Mouse (Mus musculus) heart, adult 18-20 months (tissue): ENCODE data around the gene Dctn2. TPM values are rescaled to one million over a fixed set of nuclear protein-coding genes. Genes with fewer than 3 reads are reported as not detected.
"Not testable (repeated sequence)": the region's sequence is repeated elsewhere in the genome, so short reads cannot be mapped to it uniquely, and the experiment has no call there.

Experiments
- DNase-seq, 2 experiments: peaks; one replicate each; pipeline ENCODE4 v3.0.0; 2021 to 2022; ENCODE audit warnings: mixed read lengths in 1 of 2
- total RNA-seq, 2 experiments: library from RNA; stranded (reverse); gene quantifications; 2 replicates each; pipeline ENCODE4 v1.2.3; 2021

The Dctn2 gene
- total RNA-seq, 2 experiments from 2014 or later = 139 to 146 TPM

DNA sequence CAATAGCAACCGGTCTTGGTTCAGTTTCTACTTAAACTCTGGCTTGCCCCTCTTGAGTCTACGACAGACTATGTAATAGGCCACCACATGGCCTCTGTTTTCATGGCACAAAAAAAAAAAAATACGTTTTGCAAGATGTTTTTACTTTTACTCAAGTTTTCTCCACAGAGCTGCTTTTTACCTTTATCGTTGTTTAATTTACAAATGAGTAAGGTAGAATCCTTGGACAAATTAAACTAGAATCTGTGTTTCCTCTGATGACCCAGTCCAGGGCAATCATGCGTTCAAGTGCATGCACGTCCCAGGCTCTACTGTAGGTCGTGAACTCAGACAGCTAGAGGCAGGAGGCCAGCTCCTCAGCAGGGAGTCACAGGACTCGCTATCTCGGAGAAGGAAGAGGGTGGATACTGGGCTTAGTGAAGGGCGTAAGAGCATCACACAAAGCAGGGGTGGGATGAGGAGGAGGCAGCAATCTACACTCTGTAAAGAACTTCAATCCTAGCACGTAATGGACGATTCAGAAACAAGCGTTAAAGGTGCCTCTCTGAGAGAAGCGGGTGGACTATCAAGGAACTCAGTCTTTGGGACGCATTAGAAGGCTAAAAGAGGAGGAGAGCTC lies 23.5 kb downstream of the Dctn2 start:
- peak; percentile 85 for DNase-seq

DNA sequence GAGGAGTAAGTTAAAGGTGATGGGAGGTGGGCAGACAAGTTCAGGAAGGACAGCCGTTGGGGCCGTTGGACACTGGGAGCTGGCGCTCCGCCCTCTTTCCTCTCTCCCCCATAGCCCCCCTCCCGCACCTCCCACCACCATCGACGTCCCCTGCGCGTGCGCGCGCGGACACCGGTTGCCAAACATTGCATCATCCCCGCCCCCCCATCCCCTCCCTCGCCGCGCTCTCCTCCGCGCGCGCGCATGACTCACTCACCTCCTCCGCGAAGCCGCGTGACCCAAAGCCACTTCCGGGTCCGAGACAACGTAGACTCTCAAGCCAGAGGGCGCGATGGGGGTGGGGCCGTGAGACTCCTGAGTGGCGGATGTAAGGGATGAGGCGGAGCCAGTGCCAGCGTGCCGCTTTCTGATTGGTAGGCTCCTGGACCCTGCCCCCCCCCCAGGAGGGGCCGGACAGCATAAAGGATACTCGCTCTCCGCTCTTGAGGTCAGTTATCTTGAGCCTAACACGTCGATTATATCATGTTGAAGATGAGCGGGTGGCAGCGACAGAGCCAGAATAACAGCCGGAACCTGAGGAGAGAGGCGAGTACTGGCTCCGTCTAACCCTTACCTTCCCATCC lies 24.2 kb downstream of the Dctn2 start:
- DNase-seq = peak; percentile 100

DNA sequence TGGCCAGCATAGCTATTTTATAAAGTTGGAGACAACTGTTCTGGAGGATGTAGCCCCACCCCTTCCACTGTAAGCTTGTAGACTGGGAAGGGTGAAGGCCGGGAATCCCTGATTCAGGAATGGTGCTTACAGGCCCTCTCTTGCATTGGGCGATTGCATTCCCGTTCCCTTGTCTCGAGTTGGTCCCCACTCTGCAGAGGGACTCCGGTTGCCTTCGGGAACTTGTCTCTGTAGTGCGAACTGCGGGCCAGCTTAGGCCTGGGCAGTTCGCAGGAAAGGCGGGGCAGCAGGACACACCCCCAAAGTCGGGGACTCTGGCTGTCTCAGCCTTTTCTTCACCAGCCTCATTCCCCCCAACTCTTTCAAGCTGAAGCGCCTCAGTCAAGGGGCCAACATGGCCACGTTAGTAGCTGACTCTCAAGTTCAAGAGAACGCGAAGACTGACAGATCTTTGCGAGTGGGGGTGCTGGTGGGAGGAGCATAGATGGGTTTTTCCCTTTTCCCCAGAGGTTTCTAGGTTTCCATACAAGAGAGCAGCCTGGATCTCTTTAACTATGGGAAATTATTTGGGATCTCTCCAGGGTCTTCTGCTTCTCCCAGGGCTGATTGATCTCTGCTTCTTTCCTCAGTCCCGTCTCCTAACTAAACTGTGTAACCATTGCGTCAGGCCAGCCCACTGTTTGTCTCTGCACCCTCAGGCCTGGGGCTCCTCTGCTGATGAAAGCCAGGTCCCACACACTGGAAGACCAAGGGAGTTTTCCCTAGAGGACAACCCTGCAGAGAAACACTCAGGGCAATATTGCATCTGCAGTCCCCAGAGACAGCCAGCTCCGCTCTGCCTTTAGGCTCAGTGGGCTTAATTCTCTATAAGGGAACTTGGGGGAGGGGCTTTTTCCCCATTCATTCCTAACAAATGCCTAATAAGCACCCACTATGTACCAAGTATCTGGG lies 25.0 kb downstream of the Dctn2 start:
- peak; percentile 80 to 87 for DNase-seq

DNA sequence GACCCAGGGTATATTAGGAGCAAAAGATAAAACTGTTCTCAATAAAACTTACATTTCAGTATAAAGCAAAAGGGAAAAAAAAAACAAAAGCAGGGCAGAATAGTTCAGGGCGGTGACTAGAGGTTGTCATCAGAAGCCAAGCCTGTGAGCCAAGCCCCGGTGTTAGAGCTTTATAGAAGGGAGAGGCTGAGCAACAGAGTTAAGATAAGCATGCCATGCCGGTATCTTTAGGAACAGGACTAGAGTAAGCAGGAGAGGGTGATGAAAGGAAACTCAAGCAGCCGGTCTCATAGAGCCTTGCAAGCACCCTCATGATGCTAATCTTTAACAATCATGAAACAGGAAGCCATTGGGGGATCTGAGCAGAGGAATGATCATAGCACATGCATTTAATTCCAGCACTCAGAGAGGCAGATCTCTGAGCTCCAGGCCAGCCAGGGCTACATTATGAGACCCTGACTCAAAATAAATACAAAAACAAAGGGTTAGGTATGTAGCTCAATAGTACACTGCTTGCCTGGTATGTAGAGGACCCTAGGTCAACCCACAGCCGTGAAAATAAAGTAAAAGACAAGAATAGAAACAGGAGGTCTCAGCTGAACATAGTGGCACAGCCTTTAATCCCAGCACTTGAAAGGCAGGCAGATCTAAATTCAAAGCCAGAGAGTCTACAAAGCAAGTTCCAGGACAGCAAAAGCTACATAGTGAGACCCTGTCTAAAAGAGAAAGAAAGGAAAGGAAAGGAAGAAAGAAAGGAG lies 25.9 kb downstream of the Dctn2 start:
- no peak for DNase-seq

DNA sequence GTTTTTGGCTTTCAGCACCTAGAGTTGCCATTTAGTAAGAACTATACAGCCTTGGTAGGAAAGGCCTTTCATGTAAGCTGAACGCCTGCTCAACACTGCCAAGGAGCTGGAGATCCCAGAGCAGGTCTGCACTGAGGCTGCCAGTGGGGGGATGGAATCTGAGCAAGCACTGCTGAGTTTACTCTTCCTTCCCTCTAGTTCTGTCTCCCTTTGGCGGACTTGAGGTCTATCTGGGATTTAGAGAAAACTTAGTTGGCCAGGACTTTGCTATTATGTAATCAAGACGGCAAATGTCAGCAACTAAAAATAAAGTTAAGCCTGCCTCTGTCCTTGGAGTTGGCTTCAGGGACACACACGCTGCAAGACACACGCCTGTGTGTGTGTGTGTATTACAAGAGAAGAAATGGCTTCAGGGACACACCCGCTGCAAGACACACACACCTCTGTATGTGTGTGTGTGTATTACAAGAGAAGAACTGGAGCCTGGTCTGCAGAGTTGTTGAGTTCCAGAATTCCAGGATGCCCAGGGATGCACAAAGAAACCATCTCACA lies 26.9 kb downstream of the Dctn2 start:
- peak; percentile 71 to 77 for DNase-seq

DNA sequence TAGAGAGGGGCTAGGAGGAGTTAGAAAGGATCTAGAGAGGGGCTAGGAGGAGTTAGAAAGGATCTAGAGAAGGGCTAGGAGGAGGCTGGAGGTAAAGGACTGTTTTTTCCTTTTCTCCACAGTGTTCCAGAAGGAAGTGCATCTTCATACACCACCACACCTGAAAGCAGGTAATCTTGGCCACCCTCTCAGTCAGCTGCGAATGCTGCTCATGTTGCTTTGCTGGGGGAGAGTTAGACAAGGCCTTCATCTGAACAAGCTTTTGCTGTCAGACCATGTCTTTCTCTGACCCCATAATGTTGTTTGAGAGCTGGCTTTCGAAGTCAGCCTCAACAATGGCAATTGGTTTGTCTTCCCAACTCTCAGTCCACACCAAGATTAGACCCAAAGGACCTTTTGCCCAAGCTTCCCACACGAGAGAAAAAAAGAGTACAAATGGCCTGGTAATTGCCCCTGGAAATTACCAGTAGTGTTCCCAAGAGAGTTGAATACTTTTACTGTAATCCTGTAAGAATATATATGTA lies 27.5 kb downstream of the Dctn2 start:
- DNase-seq = no peak

DNA sequence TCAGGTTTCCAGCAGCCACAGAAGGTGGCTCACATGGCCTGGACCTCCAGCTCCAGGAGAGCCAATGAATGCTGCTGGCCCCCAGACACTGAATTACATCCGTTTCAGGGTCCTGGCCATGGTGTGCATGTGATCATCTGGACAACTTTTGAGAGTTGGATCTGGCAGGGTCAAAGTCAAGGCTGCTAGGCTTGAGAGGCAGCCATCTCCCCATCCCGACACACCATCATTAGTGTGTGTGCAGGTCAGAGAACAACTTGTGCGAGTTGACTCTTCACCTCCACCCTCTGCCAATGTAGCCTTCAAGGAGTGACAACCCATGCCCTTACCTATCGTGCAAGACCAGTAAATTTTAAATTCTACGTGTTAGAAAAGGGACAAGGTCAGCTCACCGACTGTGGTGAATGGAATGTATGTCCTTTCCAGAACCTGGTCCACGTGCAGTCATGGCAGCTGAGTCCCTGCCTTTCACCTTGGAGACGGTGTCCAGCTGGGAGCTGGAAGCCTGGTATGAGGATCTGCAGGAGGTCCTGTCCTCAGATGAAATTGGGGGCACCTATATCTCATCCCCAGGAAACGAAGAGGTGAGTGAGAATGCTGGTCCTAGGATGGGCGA lies 28.8 kb downstream of the Dctn2 start:
- no peak for DNase-seq

DNA sequence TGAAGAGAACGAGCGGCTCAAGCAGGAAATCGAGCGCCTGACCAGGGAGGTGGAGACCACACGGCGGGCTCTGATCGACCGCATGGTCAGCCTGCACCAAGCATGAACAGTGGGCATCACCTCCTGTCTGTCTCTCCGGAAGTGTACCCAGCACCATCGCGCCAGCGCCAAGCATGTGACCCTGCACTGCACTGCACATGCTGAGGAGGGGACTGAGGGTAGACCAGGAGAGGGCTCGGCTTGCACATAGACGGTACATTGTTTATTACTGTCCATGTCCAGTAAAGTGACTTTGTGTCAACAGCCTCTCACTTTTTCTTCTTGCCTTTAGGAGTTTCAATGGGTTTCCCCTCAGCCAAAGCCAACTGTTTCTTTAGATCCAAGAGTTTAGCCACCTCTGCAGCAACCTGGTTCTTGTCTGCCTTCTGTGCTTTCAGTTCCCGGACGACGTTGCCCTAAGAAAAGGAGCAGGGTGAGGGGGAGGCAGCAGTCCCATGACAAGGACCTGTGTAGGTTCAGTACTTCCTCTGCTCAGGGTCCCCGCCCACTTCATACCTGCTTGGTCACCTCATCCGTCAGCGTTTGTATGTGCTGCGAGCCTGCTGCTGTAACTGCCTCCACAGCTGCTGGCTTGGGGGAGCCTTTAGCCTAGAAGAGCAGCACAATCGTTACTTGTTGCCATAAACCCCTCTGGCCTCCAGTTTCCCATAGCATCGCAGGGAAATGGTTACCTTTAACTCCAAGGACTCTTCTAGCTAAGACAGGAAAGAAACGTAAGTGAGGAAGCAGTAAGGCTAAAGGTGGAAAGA lies 30.0 kb downstream of the Dctn2 start:
- no peak for DNase-seq

DNA sequence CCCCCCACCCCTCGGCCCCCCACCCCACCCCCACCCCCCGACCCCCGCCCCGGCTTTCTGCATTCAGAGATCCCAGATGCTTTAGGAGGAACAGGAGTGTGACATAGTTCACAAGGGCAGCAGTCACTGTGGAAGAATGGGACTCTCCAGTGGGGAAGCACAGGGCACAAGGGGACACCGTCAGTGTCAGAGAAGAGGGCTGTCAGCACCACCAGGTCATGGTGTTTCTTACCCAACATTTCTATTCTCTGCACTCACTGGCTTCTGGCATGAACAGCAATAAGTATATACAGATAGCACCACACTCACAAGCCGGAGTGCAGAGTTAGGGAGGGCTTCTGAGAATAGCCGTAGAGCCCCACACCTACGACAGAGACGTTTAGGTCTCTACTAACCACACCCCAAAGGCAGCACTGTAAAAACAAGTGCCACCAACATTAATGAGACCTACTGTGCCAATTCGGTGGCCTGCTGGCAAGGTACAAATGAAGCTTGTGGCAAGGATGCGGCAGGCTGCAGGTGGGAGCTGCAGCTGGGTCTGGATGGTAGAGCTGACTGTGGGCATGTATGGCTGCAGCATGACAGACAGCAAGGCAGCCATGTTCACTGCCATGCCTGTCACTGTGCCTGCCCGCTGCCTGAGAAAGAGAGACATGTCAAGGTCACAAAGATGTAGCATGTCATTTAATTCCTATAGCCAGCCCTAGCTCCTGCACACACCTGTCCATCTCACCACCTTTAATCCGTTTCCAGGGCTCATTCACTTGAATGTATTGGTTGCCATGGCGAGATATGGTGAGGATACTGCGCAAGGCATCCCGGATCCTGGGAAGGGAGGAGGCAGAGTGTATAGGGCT lies 31.1 kb downstream of the Dctn2 start:
- DNase-seq = no peak

DNA sequence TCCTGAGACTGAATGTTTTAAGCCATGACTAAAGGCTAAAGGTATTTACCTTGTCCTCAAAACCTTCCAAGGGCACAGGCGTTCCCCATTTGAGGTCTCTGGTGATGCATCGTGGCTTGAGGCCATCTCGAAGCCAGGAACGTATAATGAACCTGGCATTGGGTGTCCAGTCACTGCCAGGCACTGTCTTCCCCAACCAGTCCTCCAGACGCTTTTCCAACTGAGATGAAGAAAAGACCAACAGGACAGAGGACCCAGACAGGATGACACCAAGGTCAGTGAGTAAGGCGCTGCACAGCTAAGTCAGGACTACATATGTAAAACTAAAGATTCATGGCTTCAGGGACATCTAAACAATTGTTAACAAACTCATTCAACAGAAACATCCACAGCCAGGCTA lies 34.2 kb downstream of the Dctn2 start:
- no peak for DNase-seq

DNA sequence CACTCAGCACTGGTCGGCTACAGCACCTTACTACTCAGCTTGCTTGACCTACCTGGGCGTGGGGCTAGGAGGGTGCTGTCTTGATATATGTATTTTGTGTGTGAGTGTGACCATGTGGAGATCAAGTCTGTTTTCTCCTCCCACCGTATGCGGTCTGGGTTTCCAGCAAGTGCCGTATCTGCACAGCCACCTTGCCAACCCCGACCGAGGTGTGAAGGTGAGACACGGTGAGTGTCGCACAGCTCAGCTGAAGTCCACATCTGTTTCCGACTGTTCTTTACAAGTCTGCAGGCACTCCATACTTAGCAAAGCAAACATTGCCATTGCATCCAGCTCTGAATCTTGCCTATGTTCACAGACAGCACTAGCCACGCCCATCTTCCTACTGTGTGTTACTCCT lies 37.0 kb downstream of the Dctn2 start:
- no peak for DNase-seq

DNA sequence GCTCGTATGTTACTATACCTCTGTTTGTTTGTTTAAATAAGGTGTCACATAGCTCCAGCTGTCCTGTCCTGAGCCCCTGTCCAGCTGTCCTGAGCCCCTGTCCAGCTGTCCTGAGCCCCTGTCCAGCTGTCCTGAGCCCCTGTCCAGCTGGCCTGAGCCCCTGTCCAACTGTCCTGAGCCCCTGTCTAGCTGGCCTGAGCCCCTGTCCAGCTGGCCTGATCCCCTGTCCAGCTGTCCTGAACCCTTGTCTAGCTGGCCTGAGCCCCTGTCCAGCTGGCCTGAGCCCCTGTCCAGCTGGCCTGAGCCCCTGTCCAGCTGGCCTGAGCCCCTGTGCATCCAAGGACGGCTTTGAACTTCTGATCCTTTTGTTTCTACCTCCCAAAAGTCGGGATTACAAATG lies 43.0 kb downstream of the Dctn2 start:
- DNase-seq = not testable (repeated sequence)

DNA sequence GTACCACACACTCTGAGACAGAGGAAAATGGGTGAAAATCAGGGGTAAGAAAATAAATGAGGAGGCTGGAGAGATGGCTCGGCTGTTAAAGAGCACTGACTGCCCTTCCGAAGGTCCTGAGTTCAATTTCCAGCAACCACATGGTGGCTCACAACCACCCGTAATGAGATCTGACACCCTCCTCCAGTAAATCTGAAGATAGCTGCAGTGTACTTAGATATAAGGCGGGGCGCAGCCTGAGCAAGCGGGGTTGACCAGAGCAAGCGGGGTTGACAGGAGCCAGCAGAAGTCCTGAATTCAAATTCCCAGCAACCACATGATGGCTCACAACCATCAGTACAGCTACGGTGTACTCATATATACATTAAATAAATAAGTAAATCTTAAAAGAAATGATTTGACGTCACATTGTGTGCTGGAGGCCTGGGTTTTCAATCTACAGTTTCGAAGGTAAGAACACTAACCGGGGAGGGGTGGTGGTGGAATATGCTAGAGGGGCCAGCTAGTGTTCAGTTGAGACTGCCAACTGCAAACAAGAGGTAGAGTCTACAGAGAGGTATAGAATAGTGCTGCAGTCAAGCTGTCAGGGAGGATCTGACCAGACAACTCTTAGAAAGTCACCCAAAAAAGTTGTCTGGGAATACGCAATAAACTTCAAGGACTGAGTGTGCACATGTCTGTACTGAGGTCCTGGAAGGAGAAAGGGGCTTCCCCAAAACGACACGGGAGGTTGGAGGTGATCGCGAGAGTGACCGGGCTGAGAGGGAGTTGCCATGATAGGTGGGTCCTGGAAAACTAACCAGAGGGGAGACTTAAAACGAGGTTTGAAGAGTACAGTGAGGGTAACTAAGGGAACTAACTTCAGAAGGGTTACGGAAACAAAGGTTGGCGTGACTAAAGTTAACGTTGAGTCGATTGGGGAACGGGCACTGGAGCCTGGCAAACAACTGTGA lies 44.6 kb downstream of the Dctn2 start:
- no peak for DNase-seq

DNA sequence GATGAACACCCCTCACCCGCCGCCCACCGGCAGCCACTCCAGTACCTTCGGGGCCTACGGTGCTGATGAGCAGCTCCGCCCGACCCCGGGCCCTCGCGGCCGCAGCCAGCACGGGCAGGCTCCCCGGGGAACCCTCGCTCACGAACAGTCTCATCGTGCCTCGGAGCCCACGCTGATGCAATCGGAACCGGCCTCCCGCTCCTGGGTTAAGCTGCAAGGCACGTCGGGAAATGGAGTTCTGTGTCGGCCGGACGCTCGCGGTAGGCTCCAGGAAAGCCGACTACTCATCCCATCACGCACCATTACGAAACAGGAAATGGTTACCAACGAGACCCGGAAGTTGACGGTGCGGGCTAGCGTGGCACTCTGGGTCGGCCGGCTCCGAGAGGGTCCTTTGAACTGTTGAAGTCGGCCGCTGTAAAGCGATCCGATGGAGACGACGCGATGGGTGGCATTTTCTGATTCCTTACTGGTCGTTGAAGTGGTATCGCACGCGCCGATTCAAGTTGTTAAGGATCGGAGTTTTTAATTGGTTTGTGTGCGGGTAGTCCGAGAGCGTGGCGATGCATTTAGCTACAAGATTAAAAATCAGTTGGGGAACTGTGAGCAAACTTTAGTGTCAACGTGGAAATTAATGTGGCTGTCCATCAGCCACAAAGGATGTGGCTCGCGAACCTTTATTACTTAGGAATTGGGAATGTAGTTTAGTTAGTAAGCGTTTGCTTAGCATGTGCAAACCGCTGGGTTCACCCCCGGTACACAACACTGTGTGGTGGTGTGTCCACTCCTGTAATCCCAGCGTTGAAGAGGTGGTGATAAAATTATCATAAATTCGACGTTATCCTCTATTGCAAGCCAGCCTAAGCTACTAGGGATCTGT lies 45.5 kb downstream of the Dctn2 start, which contains the start of gene Mars:
Mars (minus strand) TSS at position 311 of the 880 bp plus-strand sequence.
- DNase-seq = peak; percentile 98 to 99

DNA sequence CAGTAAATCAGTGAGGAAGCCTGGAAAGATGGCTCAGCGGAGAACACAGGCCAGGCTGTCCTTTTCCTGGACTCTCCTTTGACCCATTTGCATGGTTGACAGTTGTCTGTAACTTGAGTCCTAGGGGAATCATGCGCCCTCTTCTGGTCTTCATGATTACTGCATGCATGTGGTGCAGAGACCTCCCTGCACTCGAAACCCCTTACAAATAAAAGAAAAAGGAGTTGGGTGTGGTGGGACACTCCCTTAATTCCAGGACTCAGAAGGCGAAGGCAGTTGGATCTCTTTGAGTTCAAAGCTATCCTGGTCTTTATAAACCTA lies 46.1 kb downstream of the Dctn2 start:
- peak; percentile 89 to 90 for DNase-seq

DNA sequence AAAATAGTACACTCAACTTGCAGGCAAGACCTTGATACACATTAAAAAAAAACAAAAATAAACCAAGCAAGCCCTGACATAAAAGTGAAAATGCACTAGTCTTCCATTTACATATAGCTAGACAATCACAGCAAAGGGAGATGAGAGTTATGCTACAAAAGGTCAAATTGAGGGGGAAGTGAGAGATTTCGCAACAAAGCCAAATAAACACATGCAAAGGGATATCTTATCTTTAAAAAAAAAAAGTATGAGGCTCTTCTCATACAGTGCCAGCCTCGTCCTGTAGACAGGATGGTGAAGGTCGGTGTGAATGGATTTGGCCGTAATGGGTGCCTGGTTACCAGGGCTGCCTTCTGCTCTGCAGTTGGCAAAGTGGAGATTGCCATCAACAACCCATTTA lies 46.7 kb downstream of the Dctn2 start:
- DNase-seq = no peak

DNA sequence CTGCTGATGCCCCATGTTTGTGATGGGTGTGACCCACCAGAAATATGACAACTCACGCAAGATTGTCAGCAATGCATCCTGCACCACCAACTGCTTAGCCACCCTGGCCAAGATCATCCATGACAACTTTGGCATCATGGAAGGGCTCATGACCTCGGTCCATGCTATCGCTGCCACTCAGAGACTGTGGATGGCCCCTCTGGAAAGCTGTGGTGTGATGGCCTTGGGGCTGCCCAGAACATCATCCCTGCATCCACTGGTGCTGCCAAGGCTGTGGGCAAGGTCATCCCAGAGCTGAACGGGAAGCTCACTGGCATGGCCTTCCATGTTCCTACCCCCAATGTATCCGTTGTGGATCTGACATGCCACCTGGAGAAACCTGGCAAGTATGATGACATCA lies 47.3 kb downstream of the Dctn2 start:
- DNase-seq = not testable (repeated sequence)
